Mouse (Mus musculus): Measurements from ENCODE around the gene Olfr117. TPM values are rescaled to one million over a fixed set of nuclear protein-coding genes. Genes with fewer than 3 reads are reported as not detected.
"Not testable (repeated sequence)": the region's sequence is repeated elsewhere in the genome, so short reads cannot be mapped to it uniquely, and the experiment has no call there.

Olfr117 gene
- not detected in 2 replicates for polyA plus RNA-seq (2015; fragmentation: Nextera tagmentation; extraction: Ambion mirVana)

GRCm38 (mm10) chr17:37663682-37664081 lies at the start of gene Olfr117:
TSS of gene Olfr117 (minus strand) at chr17:37663782.
- no peaks in the 10 kb centered on the region for H3K27me3 ChIP-seq
- H3K4me1 ChIP-seq: no peaks in the 10 kb centered on the region
- ATAC-seq: no peak
- WGBS: 69% methylated on average over 1 of the region's 1 CpGs
- H3K36me3 ChIP-seq (ENCODE audit: poor library complexity, severe bottlenecking): no peaks in the 10 kb centered on the region
- no peak within 1 kb of the TSS for H3K4me2 ChIP-seq
- no peak within 1 kb of the TSS for H3K9ac ChIP-seq
- H3K27ac ChIP-seq: no peak within 1 kb of the TSS
- H3K9me3 ChIP-seq (replicated peaks): no peaks in the 10 kb centered on the region
- no peak within 1 kb of the TSS for H3K4me3 ChIP-seq

- not testable (repeated sequence) for H3K4me3 ChIP-seq; H3K27me3 ChIP-seq; H3K9me3 ChIP-seq (replicated peaks); H3K4me2 ChIP-seq; H3K27ac ChIP-seq; H3K36me3 ChIP-seq (ENCODE audit: poor library complexity, severe bottlenecking); H3K9ac ChIP-seq; ATAC-seq; H3K4me1 ChIP-seq
- 76% methylated on average over 1 of the region's 1 CpGs for WGBS
Measured at GRCm38 (mm10) chr17:37696264-37696663, 32.7 kb upstream of the Olfr117 start, which contains the start of gene Olfr119. TSS of gene Olfr119 (plus strand) at chr17:37696564.

GRCm38 (mm10) chr17:37666688-37667087 lies 3.1 kb upstream of the Olfr117 start, which contains the start of gene Olfr118:
TSS of gene Olfr118 (plus strand) at chr17:37666988.
- no peaks in the 10 kb centered on the region for H3K27me3 ChIP-seq
- H3K27ac ChIP-seq: no peak within 1 kb of the TSS
- no peaks in the 10 kb centered on the region for H3K36me3 ChIP-seq (ENCODE audit: poor library complexity, severe bottlenecking)
- 67% methylated on average over 2 of the region's 2 CpGs for WGBS
- no peak within 1 kb of the TSS for H3K4me3 ChIP-seq
- no peaks in the 10 kb centered on the region for H3K9me3 ChIP-seq (replicated peaks)
- no peak for ATAC-seq
- no peak within 1 kb of the TSS for H3K4me2 ChIP-seq
- no peak within 1 kb of the TSS for H3K9ac ChIP-seq
- H3K4me1 ChIP-seq: no peaks in the 10 kb centered on the region

- Histone ChIP-seq H3K4me2 (no peak within 1 kb of the TSS), H3K36me3 (ENCODE audit: poor library complexity, severe bottlenecking) (no peaks in the 10 kb centered on the region), H3K4me1 (no peaks in the 10 kb centered on the region), H3K27me3 (no peaks in the 10 kb centered on the region), H3K27ac (no peak within 1 kb of the TSS), H3K4me3 (no peak within 1 kb of the TSS), H3K9me3 (replicated peaks) (peaks cover 5% of the 10 kb centered on the region; the same call in 1 of the 2 replicates), H3K9ac (no peak within 1 kb of the TSS)
- no peak for ATAC-seq
- 77% methylated on average over 2 of the region's 2 CpGs for WGBS
Measured at GRCm38 (mm10) chr17:37627009-37627408, 36.6 kb downstream of the Olfr117 start, which contains the start of the genes Olfr115 and Olfr116. TSS of gene Olfr115 (minus strand) at chr17:37627109. TSS of gene Olfr116 (minus strand) at chr17:37627199.

Other genes with a start within 250 kb of the Olfr117 start
- gene Olfr108, start 218.3 kb downstream of the Olfr117 start, polyA plus RNA-seq (2015; fragmentation: Nextera tagmentation; extraction: Ambion mirVana): not detected in 2 replicates
- gene Olfr109, start 204.9 kb downstream of the Olfr117 start, polyA plus RNA-seq (2015; fragmentation: Nextera tagmentation; extraction: Ambion mirVana): not detected in 2 replicates
- not detected in 2 replicates for gene H2-M2, start 180.2 kb downstream of the Olfr117 start, polyA plus RNA-seq (2015; fragmentation: Nextera tagmentation; extraction: Ambion mirVana)
- gene Olfr110, start 171.3 kb downstream of the Olfr117 start, polyA plus RNA-seq (2015; fragmentation: Nextera tagmentation; extraction: Ambion mirVana): not detected in 2 replicates
- not detected in 2 replicates for gene Olfr111, start 155.8 kb downstream of the Olfr117 start, polyA plus RNA-seq (2015; fragmentation: Nextera tagmentation; extraction: Ambion mirVana)
- not detected in 2 replicates for gene Olfr112, start 94.3 kb downstream of the Olfr117 start, polyA plus RNA-seq (2015; fragmentation: Nextera tagmentation; extraction: Ambion mirVana)
- not detected in 2 replicates for gene Olfr113, start 86.1 kb downstream of the Olfr117 start, polyA plus RNA-seq (2015; fragmentation: Nextera tagmentation; extraction: Ambion mirVana)
- not detected in 2 replicates for gene Olfr114, start 71.0 kb downstream of the Olfr117 start, polyA plus RNA-seq (2015; fragmentation: Nextera tagmentation; extraction: Ambion mirVana)
- gene Olfr115, start 36.7 kb downstream of the Olfr117 start, polyA plus RNA-seq (2015; fragmentation: Nextera tagmentation; extraction: Ambion mirVana): not detected in 2 replicates
- gene Olfr116, start 36.6 kb downstream of the Olfr117 start, polyA plus RNA-seq (2015; fragmentation: Nextera tagmentation; extraction: Ambion mirVana): not detected in 2 replicates
- not detected in 2 replicates for gene Olfr118, start 3.2 kb upstream of the Olfr117 start, polyA plus RNA-seq (2015; fragmentation: Nextera tagmentation; extraction: Ambion mirVana)
- not detected in 2 replicates for gene Olfr119, start 32.8 kb upstream of the Olfr117 start, polyA plus RNA-seq (2015; fragmentation: Nextera tagmentation; extraction: Ambion mirVana)
- not detected in 2 replicates for gene Olfr120, start 58.0 kb upstream of the Olfr117 start, polyA plus RNA-seq (2015; fragmentation: Nextera tagmentation; extraction: Ambion mirVana)
- gene Olfr121, start 85.1 kb upstream of the Olfr117 start, polyA plus RNA-seq (2015; fragmentation: Nextera tagmentation; extraction: Ambion mirVana): not detected in 2 replicates
- not detected in 2 replicates for gene Olfr122, start 104.8 kb upstream of the Olfr117 start, polyA plus RNA-seq (2015; fragmentation: Nextera tagmentation; extraction: Ambion mirVana)
- gene Olfr123, start 129.7 kb upstream of the Olfr117 start, polyA plus RNA-seq (2015; fragmentation: Nextera tagmentation; extraction: Ambion mirVana): not detected in 2 replicates
- gene Olfr124, start 136.1 kb upstream of the Olfr117 start, polyA plus RNA-seq (2015; fragmentation: Nextera tagmentation; extraction: Ambion mirVana): not detected in 2 replicates
- not detected in 2 replicates for gene Olfr125, start 169.2 kb upstream of the Olfr117 start, polyA plus RNA-seq (2015; fragmentation: Nextera tagmentation; extraction: Ambion mirVana)
- gene Olfr126, start 183.7 kb upstream of the Olfr117 start, polyA plus RNA-seq (2015; fragmentation: Nextera tagmentation; extraction: Ambion mirVana): not detected in 2 replicates
- gene Olfr127, start 236.7 kb upstream of the Olfr117 start, polyA plus RNA-seq (2015; fragmentation: Nextera tagmentation; extraction: Ambion mirVana): not detected in 2 replicates

Data from forebrain, embryonic 13.5 days (tissue).